Mouse (Mus musculus): ENCODE measurements around the gene Tbx21. TPM values are rescaled to one million over a fixed set of nuclear protein-coding genes. Genes with fewer than 3 reads are reported as not detected.

Tbx21 gene
- polyA plus RNA-seq, 1 experiment from 2014 or later: not detected

GRCm38 (mm10) chr11:97049492-97050085 is 65.5 kb downstream of the Tbx21 start:
- no peak overlapping the region for H3K4me3 ChIP-seq (replicated peaks)
- H3K9ac ChIP-seq: no peak overlapping the region
- H3K9me3 ChIP-seq: no peaks in the 10 kb centered on the region
- WGBS: 69% methylated on average over 6 of the region's 6 CpGs
- no peak overlapping the region for H3K4me2 ChIP-seq
- peaks cover 26% of the 10 kb centered on the region for H3K4me1 ChIP-seq
- no peaks in the 10 kb centered on the region for H3K27me3 ChIP-seq (replicated peaks)
- peaks cover 16% of the 10 kb centered on the region; the same call in 1 of the 2 replicates for H3K36me3 ChIP-seq
- no peak for ATAC-seq (ENCODE audit: insufficient read depth, low FRiP score, low read depth)
- H3K27ac ChIP-seq: 0 out of 2 replicates have a peak overlapping the region, but pooled peaks have one; percentile 75

GRCm38 (mm10) chr11:97048090-97048650 is 67.0 kb downstream of the Tbx21 start:
- Histone ChIP-seq H3K4me1 (peaks cover 26% of the 10 kb centered on the region), H3K9me3 (no peaks in the 10 kb centered on the region), H3K4me2 (no peak overlapping the region), H3K4me3 (replicated peaks) (no peak overlapping the region), H3K27ac (no peak overlapping the region), H3K27me3 (replicated peaks) (no peaks in the 10 kb centered on the region), H3K36me3 (peaks cover 17% of the 10 kb centered on the region; the same call in 1 of the 2 replicates), H3K9ac (no peak overlapping the region)
- ATAC-seq (ENCODE audit: insufficient read depth, low FRiP score, low read depth): no peak
- WGBS: 79% methylated on average over 8 of the region's 8 CpGs

Small RNAs within 50 kb of the gene (microRNA-seq; reads per million reads assigned to microRNA genes)
- gene Mir7235: not detected
- not detected for gene Mir8103

Other genes with a start within 250 kb of the Tbx21 start
- 67.2 and 76.5 TPM in 2 replicates for gene Cdk5rap3, start 198.8 kb downstream of the Tbx21 start, polyA plus RNA-seq (2015; fragmentation: Nextera tagmentation; extraction: Ambion mirVana)
- gene Prr15l, start 187.2 kb downstream of the Tbx21 start, polyA plus RNA-seq (2015; fragmentation: Nextera tagmentation; extraction: Ambion mirVana): 55.2 and 65.6 TPM in 2 replicates
- gene Pnpo, start 171.3 kb downstream of the Tbx21 start, polyA plus RNA-seq (2015; fragmentation: Nextera tagmentation; extraction: Ambion mirVana): 63.6 and 85.7 TPM in 2 replicates
- gene Sp2, start 132.4 kb downstream of the Tbx21 start, polyA plus RNA-seq (2015; fragmentation: Nextera tagmentation; extraction: Ambion mirVana): 12.7 and 13.5 TPM in 2 replicates
- gene Sp6, start 101.9 kb downstream of the Tbx21 start, polyA plus RNA-seq (2015; fragmentation: Nextera tagmentation; extraction: Ambion mirVana): 1.4 and 3.7 TPM in 2 replicates
- 19.7 and 20.1 TPM in 2 replicates for gene Scrn2, start 85.4 kb downstream of the Tbx21 start, polyA plus RNA-seq (2015; fragmentation: Nextera tagmentation; extraction: Ambion mirVana)
- 0.54 and 0.86 TPM in 2 replicates for gene Lrrc46, start 73.9 kb downstream of the Tbx21 start, polyA plus RNA-seq (2015; fragmentation: Nextera tagmentation; extraction: Ambion mirVana)
- gene Mrpl10, start 73.8 kb downstream of the Tbx21 start, polyA plus RNA-seq (2015; fragmentation: Nextera tagmentation; extraction: Ambion mirVana): 78.8 and 85.1 TPM in 2 replicates
- gene Osbpl7, start 64.7 kb downstream of the Tbx21 start, polyA plus RNA-seq (2015; fragmentation: Nextera tagmentation; extraction: Ambion mirVana): 7.8 and 9.5 TPM in 2 replicates
- gene Tbkbp1, start 36.2 kb upstream of the Tbx21 start, polyA plus RNA-seq (2015; fragmentation: Nextera tagmentation; extraction: Ambion mirVana): 4.1 and 5.3 TPM in 2 replicates
- 47.2 and 50.2 TPM in 2 replicates for gene Kpnb1, start 72.5 kb upstream of the Tbx21 start, polyA plus RNA-seq (2015; fragmentation: Nextera tagmentation; extraction: Ambion mirVana)
- gene Npepps, start 165.3 kb upstream of the Tbx21 start, polyA plus RNA-seq (2015; fragmentation: Nextera tagmentation; extraction: Ambion mirVana): 80.9 and 84.7 TPM in 2 replicates
- 41.5 and 46.4 TPM in 2 replicates for gene Mrpl45, start 200.4 kb upstream of the Tbx21 start, polyA plus RNA-seq (2015; fragmentation: Nextera tagmentation; extraction: Ambion mirVana)
- gene Gpr179, start 236.7 kb upstream of the Tbx21 start, polyA plus RNA-seq (2015; fragmentation: Nextera tagmentation; extraction: Ambion mirVana): 0.19 and 0.21 TPM in 2 replicates
- gene Socs7, start 247.2 kb upstream of the Tbx21 start, polyA plus RNA-seq (2015; fragmentation: Nextera tagmentation; extraction: Ambion mirVana): 3.4 and 3.8 TPM in 2 replicates

All from stomach, embryonic 15.5 days (tissue).